Mouse (Mus musculus): Measurements from ENCODE around the gene Gm15085. TPM values are rescaled to one million over a fixed set of nuclear protein-coding genes. Genes with fewer than 3 reads are reported as not detected.
"Not testable (repeated sequence)": the region's sequence is repeated elsewhere in the genome, so short reads cannot be mapped to it uniquely, and the experiment has no call there.

Gene Gm15085
- total RNA-seq (2014; rRNA removed), result not detected in 2 replicates
- not detected in 2 replicates for polyA plus RNA-seq (2015; fragmentation: Nextera tagmentation; extraction: Ambion mirVana)

DNA sequence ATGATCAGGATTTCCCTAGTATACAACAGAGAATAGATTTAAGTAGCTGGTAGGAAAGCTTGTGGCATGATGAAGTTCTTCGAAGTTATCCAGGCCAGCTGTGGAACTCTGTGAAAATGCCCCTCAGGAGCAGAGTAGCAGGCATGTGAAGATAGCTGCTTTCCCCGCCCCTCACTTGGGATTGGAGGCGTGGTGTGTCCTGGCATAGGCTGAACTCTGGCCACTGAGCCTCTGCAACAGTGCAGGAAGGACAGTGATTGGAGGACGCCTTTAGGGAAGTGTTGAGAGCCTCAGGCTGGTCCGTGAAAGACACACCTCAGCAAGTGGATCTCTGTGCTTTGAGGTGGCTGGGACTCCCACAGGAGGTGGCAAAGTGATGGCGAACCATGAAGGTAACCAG is at the start of gene Gm15085:
Gm15085 (plus strand) TSS at position 301 of the 400 bp plus-strand sequence.
- not testable (repeated sequence) for H3K9me3 ChIP-seq (ENCODE audit: low read length); DNase-seq; H3K36me3 ChIP-seq (ENCODE audit: insufficient read depth); H3K4me1 ChIP-seq (ENCODE audit: insufficient read depth); H3K27ac ChIP-seq (ENCODE audit: low read depth, low read length); H3K4me3 ChIP-seq (ENCODE audit: low read depth, low read length); H3K4me2 ChIP-seq (ENCODE audit: low read depth); H3K9ac ChIP-seq; ATAC-seq; H3K27me3 ChIP-seq (ENCODE audit: insufficient read depth, low read length)
- no CpG with 5 or more reads among the region's 6 CpGs for WGBS

Other genes starting within 250 kb of the Gm15085 start
- gene Gm15093, start 175.2 kb upstream of the Gm15085 start, total RNA-seq (2014; rRNA removed), result not detected in 2 replicates
- gene Gm15093, start 175.2 kb upstream of the Gm15085 start, polyA plus RNA-seq (2015; fragmentation: Nextera tagmentation; extraction: Ambion mirVana), result not detected in 2 replicates
- not detected in 2 replicates for gene Gm10439, start 147.0 kb downstream of the Gm15085 start, total RNA-seq (2014; rRNA removed)
- not detected in 2 replicates for gene Gm10439, start 147.0 kb downstream of the Gm15085 start, polyA plus RNA-seq (2015; fragmentation: Nextera tagmentation; extraction: Ambion mirVana)

All from forebrain, postnatal 0 days (tissue).